Mouse (Mus musculus) heart, embryonic 10.5 days (tissue): ENCODE results near the gene Jchain. TPM values are rescaled to one million over a fixed set of nuclear protein-coding genes. Genes with fewer than 3 reads are reported as not detected.

Experiments
- DNase-seq: peaks from one replicate; pipeline ENCODE4 v3.0.0-alpha.2; 2017; ENCODE audit warnings: low spot score
- H3K27ac ChIP-seq: fragments of 300-500 bp; sonication (generic); 2 replicates; pipeline ENCODE4 v1.5.1; 2016; ENCODE audit warnings: mild to moderate bottlenecking
- H3K27me3 ChIP-seq: fragments of 300-500 bp; sonication (generic); 2 replicates; pipeline ENCODE4 v1.6.1; 2016; ENCODE audit warnings: mild to moderate bottlenecking; ENCODE audit not compliant: poor library complexity, insufficient read depth, severe bottlenecking
- H3K36me3 ChIP-seq: fragments of 300-500 bp; sonication (generic); 2 replicates; pipeline ENCODE4 v1.6.1; 2016; ENCODE audit warnings: mild to moderate bottlenecking, moderate library complexity
- H3K4me1 ChIP-seq: fragments of 300-500 bp; sonication (generic); 2 replicates; pipeline ENCODE4 v1.6.1; 2016; ENCODE audit warnings: mild to moderate bottlenecking
- H3K4me3 ChIP-seq: fragments of 300-500 bp; sonication (generic); 2 replicates; pipeline ENCODE4 v1.5.1; 2016; ENCODE audit warnings: mild to moderate bottlenecking, moderate library complexity
- H3K9me3 ChIP-seq: fragments of 300-500 bp; sonication (generic); 2 replicates; pipeline ENCODE4 v1.6.1; 2016; ENCODE audit warnings: mild to moderate bottlenecking, moderate library complexity
- WGBS: fragments of 180-500 bp; shearing (Covaris S2); methylation state at CpG from one replicate; pipeline ENCODE4 v1.1.7; 2016; 5-methylcytosine and 5-hydroxymethylcytosine counted together
- polyA plus RNA-seq: library from polyadenylated mRNA; unstranded; fragments of >200 nt; fragmentation: Nextera tagmentation; extraction: Ambion mirVana; gene quantifications from 2 replicates; pipeline ENCODE4 v1.2.1, GENCODE M21; 2016

Gene Jchain
- polyA plus RNA-seq: 0.16 TPM in 1 of 2 replicates, not detected in the other

DNA sequence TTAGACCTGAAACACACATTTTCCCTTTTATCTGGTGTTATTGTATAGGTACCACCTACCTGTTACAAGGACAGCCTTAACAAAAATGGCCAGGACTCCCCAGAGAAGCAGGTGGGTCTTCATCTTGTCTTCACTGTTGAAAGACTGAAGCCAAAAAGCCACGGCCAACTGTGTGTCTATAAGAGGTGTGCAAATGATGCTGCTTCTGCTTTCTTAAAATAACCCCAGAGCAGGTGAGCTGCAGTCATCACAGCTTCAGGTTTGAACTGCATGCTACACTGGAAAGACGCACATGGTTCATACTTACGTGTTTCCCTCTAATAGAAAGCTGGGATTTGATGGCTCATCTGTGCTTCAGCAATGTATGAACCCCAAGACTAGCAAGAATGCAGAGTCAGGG, at the start of gene Jchain:
TSS of gene Jchain (minus strand) at position 235 of the 400 bp plus-strand sequence.
- no peak for DNase-seq
- Histone ChIP-seq H3K9me3 (no peaks in the 10 kb centered on the region), H3K27ac (no peak within 1 kb of the TSS), H3K36me3 (no peaks in the 10 kb centered on the region), H3K27me3 (no peaks in the 10 kb centered on the region), H3K4me3 (no peak within 1 kb of the TSS), H3K4me1 (peaks cover under 1% of the 10 kb centered on the region; the same call in 1 of the 2 replicates)
- WGBS: 83% methylated on average over 3 of the region's 3 CpGs

GRCm38 (mm10) chr5:88575506-88576338, 48.0 kb upstream of the Jchain start:
- H3K27ac ChIP-seq: 0 out of 2 replicates have a peak overlapping the region, but pooled peaks have one; percentile 29
- H3K4me3 ChIP-seq: no peak overlapping the region
- no peak for DNase-seq

DNA sequence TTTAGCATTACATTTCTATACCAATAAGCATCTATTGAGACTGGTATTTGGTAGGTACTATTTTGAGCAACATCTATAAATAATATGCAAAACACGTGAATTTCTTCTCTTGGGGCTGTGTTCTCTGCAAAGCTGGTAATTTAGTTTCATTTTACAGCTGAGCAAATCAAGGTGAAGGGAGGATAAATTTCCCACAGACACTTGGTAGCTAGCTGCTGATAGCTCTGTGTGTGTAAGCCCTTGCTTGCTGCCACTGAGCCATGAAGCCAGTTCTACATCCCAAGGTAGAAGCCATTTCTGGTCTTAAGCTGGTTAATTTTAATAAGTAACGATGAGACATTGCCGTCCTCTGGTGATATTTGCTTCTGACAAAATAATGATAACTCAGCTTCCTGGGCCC, 47.1 kb upstream of the Jchain start:
- Histone ChIP-seq H3K36me3 (peaks cover 15% of the 10 kb centered on the region), H3K27ac (no peak overlapping the region), H3K4me1 (no peaks in the 10 kb centered on the region; the same call in 1 of the 2 replicates), H3K27me3 (no peaks in the 10 kb centered on the region), H3K9me3 (no peaks in the 10 kb centered on the region), H3K4me3 (no peak overlapping the region)
- no peak for DNase-seq
- 82% methylated on average over 3 of the region's 3 CpGs for WGBS

More at GRCm38 (mm10) chr5:88575506-88576338, 48.0 kb upstream of the Jchain start:
- Histone ChIP-seq H3K27me3 (no peaks in the 10 kb centered on the region), H3K4me1 (no peaks in the 10 kb centered on the region; the same call in 1 of the 2 replicates), H3K36me3 (peaks cover 7% of the 10 kb centered on the region), H3K9me3 (no peaks in the 10 kb centered on the region)
- WGBS: 58% methylated on average over 3 of the region's 3 CpGs

- WGBS: 84% methylated on average over 3 of the region's 3 CpGs
- Histone ChIP-seq H3K27me3 (no peaks in the 10 kb centered on the region), H3K9me3 (no peaks in the 10 kb centered on the region), H3K4me1 (peaks cover 11% of the 10 kb centered on the region; the same call in 1 of the 2 replicates), H3K4me3 (no peak overlapping the region), H3K27ac (no peak overlapping the region), H3K36me3 (peaks cover 27% of the 10 kb centered on the region)
- DNase-seq: no peak
Measured at GRCm38 (mm10) chr5:88569541-88569940, 41.9 kb upstream of the Jchain start.

DNA sequence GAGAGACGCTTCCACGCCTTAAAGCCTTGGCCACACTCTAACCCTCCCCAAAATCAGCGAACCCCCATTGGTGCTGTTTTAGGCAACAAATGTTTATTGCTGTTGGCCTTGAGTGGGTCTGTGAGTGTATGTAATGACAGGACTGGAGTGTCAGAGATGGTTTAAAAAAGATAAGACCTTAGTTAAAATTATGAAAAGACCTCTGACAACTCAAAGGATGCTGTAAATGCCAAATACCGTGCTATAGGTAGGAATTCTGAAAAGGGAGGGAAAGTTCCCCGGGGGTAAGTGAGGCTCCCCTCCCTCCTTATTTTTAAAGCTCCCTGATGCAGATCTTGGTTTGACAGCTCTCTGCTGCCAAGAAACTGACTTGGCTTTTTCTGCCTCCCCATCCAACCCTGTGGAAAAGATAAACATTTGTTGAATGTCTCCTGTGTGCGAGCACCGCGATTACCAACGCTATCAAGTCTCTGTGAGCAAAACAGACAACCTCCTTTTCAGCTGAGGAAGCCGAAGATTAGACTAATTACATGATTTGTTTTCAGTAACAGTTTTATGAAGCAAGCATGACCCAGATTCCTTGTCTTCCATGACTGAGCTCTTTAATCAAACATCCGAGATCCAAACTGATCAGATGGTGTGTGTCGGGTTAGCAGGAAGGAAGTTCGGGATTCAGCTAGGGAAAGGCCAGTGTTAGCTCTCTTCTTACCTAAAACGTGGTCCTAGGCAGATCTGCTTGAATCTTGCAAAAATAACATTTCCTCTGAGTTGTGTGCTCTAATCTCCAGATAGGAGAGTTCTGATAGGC, 38.5 kb upstream of the Jchain start:
- peaks cover 11% of the 10 kb centered on the region; the same call in 1 of the 2 replicates for H3K4me1 ChIP-seq
- peak overlapping the region; percentile 93 for H3K27ac ChIP-seq
- no peak for DNase-seq
- peak overlapping the region; percentile 96 for H3K4me3 ChIP-seq
- H3K9me3 ChIP-seq: no peaks in the 10 kb centered on the region
- WGBS: 6% methylated on average over 14 of the region's 14 CpGs
- peaks cover 21% of the 10 kb centered on the region for H3K36me3 ChIP-seq
- H3K27me3 ChIP-seq: no peaks in the 10 kb centered on the region

DNA sequence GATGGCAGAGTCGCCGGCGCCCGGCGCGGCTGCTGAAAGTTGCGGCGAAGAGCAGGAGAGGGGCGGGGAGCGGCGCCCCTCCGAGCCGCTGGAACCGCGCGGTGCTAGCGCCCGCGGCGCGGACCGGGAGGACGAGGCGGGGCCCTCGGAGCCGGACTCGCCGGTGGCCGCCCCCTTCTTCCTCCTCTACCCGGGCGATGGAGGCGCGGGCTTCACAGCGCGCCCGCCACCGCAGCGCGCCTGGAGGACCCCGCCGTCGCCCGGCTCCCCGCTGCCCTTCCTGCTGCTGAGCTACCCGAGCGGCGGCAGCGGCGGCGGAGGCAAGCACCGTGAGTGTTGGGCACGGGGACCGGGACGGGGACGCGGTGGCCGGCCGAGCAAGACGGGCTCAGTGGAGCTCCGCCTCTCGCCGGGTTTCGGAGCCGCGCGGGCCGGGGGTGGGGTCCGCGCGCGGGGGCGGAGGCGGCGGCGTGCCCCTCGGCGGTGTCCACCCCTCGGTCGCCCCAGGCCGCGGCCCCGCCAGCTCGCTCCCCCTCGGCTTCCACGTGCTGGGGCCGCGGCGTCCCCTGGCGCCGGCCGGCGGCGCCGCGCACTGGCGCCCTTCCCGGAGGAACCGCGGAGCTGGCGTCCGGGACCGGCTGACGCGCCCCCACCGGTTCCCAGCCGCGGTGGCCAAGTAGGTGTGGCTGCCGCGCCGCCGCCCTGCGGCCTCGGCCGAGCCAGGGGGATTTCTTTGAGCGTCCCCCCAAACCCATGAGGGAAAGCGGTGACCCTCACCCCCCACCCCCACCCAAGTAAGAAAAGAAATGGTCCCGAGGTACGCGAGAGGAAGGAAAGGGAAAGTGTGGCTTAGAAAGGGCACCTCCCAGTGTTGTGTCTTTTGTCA, 37.7 kb upstream of the Jchain start:
- Histone ChIP-seq H3K4me3 (peak overlapping the region; percentile 96), H3K27ac (peak overlapping the region; percentile 93), H3K9me3 (no peaks in the 10 kb centered on the region), H3K27me3 (no peaks in the 10 kb centered on the region), H3K36me3 (peaks cover 16% of the 10 kb centered on the region), H3K4me1 (peaks cover 11% of the 10 kb centered on the region; the same call in 1 of the 2 replicates)
- peak; percentile 79 for DNase-seq
- under 1% methylated on average over 109 of the region's 119 CpGs for WGBS

DNA sequence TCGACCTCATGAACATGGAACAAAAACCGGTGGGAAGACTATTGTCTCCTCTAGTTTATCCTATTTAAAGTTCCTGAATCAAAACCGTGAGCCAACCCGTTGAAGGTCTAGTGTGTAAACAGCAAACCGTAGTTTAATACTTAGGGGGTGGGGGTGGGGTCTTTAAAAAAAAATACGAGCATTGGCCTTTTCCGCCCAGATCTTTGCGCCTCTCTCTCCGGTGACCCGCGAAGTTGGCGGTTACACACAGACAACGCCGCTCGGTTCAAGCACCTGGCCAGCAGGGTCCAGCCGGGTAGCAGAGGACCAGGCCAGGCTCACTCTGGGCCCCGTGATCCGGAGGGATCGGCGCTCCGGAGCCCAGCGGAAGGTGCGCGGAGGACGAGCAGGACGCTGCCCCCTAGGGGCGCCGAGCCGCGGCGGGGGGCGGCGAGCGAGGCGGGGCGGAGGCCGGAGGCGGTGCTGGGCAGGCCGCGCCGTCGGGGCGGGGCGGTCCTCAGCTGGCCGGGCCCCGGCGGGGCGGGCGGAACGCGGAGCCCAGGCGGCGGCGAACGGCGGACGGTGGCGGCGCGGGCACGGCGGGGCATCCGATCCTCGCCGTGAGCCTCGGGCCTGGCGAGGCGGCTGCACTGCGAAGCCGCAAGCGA, 36.9 kb upstream of the Jchain start, which contains the start of gene Rufy3:
TSS of gene Rufy3 (plus strand) at position 540 of the 647 bp plus-strand sequence.
- H3K36me3 ChIP-seq: peaks cover 9% of the 10 kb centered on the region; the same call in 1 of the 2 replicates
- H3K9me3 ChIP-seq: no peaks in the 10 kb centered on the region
- peak within 1 kb of the TSS; percentile 96 for H3K4me3 ChIP-seq
- peaks cover 11% of the 10 kb centered on the region; the same call in 1 of the 2 replicates for H3K4me1 ChIP-seq
- H3K27ac ChIP-seq: peak within 1 kb of the TSS; percentile 93
- 8% methylated on average over 70 of the region's 71 CpGs for WGBS
- no peaks in the 10 kb centered on the region for H3K27me3 ChIP-seq
- peak; percentile 90 for DNase-seq

DNA sequence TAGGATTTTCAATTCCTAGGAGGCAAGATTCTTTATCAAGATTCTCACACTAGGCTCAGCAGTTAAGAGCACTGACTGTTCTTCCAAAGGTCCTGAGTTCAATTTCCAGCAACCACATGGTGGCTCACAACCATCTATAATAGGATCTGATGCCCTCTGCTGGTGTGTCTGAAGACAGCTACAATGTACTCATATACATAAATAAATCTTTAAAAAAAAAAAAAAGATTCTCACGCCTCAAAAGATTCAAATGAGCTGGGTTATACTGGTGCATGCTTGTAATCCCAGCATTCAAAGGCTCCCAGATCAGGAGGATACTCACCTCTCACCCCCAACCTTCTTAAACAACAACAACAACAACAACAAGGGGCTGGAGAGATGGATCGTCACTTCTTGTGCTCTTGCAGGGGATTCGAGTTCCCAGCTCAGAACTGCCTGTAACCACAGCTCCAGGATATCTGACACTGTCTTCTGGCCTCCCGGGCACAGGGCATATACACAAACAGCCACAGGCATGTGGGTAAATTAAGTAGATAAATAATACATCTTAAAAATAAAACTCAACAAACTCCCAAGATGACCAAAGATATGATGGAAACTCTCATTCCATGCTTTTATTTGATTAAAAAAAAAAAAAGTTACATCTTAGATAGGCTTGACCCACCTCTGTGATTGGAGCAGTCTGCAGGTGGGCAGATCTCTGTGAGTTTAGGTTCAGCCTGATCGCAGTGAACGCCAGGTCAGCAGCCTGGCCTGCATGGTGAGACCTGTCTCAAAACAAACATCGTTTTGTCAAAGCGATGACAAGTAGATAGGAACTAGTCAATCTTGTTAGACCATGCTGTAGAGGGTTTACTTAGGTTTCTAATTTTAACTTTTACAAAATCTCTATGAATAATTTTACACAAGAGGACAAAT, 35.4 kb upstream of the Jchain start:
- no peak overlapping the region for H3K27ac ChIP-seq
- WGBS: 63% methylated on average over 8 of the region's 8 CpGs
- H3K36me3 ChIP-seq: peaks cover 1% of the 10 kb centered on the region; the same call in 1 of the 2 replicates
- H3K4me3 ChIP-seq: no peak overlapping the region
- H3K27me3 ChIP-seq: no peaks in the 10 kb centered on the region
- peaks cover 11% of the 10 kb centered on the region; the same call in 1 of the 2 replicates for H3K4me1 ChIP-seq
- no peaks in the 10 kb centered on the region for H3K9me3 ChIP-seq
- DNase-seq: no peak

DNA sequence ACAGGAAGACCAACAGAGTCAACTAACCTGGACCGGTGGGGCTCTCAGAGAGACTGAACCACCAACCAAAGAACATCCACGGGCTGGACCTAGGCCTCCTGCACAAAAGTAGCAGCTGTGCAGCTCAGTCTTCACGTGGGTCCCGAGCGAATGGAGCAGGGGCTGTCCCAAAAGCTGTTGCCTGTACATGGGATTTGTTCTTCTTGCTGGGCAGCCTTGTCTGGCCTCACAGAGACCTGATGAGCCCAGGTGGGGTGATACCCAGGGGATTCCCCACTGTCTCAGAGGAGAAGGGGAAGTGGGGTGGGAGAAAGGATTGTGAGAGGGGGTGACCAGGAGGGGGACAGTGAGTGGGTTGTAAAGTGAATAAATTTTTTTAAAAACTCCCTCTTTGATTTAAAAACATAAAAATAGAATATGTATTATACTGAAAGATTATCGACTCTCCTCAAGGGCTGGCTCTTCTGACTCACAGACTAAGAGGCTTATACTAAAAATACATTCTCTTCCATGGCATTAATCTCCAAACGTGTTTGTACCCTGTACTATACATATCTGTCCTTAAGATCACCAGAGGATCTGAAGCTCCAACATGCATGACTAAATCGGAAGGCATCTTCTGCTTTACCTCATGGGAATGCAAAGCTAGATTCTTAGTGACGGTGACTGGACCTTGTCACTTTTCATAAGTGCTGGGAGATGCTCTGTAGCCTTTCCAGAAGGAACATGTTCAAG, 33.6 kb upstream of the Jchain start:
- WGBS: 72% methylated on average over 9 of the region's 9 CpGs
- H3K27ac ChIP-seq: no peak overlapping the region
- H3K4me1 ChIP-seq: 0 out of 2 replicates have a peak, but pooled peaks cover 9% of the 10 kb centered on the region
- H3K36me3 ChIP-seq: 0 out of 2 replicates have a peak, but pooled peaks cover 2% of the 10 kb centered on the region
- H3K9me3 ChIP-seq: no peaks in the 10 kb centered on the region
- H3K4me3 ChIP-seq: no peak overlapping the region
- no peak for DNase-seq
- H3K27me3 ChIP-seq: no peaks in the 10 kb centered on the region

GRCm38 (mm10) chr5:88558991-88559390, 31.3 kb upstream of the Jchain start:
- H3K36me3 ChIP-seq: peaks cover 8% of the 10 kb centered on the region; the same call in 1 of the 2 replicates
- H3K4me3 ChIP-seq: no peak overlapping the region
- H3K9me3 ChIP-seq: no peaks in the 10 kb centered on the region
- no peak overlapping the region for H3K27ac ChIP-seq
- 14% methylated on average over 1 of the region's 1 CpGs for WGBS
- DNase-seq: no peak
- no peaks in the 10 kb centered on the region for H3K27me3 ChIP-seq
- peaks cover 12% of the 10 kb centered on the region for H3K4me1 ChIP-seq
